Mouse (Mus musculus) adrenal gland, adult 18-20 months (tissue): ENCODE data around the gene Tbxas1. TPM values are rescaled to one million over a fixed set of nuclear protein-coding genes. Genes with fewer than 3 reads are reported as not detected.
A peak's percentile ranks its signal among the peaks of the same experiment; 100 is the strongest.

Experiments
- DNase-seq, 2 experiments: peaks; one replicate each; pipeline ENCODE4 v3.0.0; 2021 to 2022; ENCODE audit warnings: low spot score in 2 of 2
- total RNA-seq, 2 experiments: library from RNA; stranded (reverse); gene quantifications; 1 replicate in 1 of 2; 2 replicates in 1 of 2; pipeline ENCODE4 v1.2.3; 2021

The Tbxas1 gene
- total RNA-seq, 2 experiments from 2014 or later: 6.4 to 6.6 TPM

DNA sequence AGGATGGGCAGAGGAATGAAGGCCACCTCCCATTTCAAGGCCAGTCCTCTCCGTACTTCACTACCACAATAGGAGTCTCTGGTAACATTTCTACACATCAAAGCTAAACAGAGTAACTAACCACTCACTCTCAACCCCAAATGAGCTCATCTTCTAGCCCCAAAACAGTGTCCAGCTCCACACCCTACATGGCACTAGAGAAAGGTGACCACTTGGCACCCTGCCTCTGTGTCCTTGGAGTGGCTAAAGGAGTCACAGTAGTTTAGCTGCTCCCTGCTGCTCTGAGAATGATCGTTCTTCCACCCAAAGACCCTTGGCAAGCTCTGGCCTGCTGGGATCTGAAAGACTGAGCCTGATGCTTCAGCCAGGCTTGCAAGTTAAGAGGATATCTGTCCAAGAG is 109.4 kb downstream of the Tbxas1 start:
- DNase-seq: peak in 1 of 2 experiments; percentile 51

DNA sequence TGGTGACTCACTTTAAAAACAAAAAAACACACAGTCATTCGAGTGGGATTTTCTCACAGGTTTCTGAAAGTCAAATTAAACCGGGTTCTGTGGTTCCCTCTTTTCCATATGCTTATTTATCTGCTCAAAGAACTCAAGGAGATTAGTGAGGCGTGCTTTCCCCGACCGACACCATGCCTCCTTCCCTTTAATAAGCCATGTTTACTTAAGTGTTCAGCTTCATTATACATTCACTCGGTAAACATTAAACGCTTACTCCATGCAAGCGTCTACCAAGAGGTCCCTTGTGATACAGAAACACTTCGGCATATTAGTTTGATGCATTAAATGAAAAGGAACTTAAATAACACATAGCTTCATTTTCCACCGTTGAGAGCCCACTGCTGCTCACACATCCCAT is 111.4 kb downstream of the Tbxas1 start:
- DNase-seq: no peak

DNA sequence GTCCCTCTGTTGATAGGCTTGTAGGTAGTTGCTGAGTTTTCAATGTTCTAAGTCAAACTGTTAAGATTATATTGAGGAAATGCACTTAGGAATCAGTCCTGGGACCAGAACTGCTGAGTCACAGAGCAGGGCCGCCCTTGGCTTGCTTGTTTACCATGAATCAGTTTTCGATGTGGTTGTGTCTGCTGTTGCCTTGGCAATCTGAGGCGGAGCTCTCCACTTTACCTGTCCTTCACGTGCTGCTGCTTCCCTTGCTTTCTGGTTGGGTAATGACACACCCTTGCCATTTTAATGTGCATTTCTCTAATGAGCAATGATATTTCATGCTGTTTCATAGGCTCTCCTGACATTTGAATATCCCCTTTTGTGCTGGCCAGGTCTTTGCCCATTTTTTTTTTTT is 116.8 kb downstream of the Tbxas1 start:
- no peak for DNase-seq

DNA sequence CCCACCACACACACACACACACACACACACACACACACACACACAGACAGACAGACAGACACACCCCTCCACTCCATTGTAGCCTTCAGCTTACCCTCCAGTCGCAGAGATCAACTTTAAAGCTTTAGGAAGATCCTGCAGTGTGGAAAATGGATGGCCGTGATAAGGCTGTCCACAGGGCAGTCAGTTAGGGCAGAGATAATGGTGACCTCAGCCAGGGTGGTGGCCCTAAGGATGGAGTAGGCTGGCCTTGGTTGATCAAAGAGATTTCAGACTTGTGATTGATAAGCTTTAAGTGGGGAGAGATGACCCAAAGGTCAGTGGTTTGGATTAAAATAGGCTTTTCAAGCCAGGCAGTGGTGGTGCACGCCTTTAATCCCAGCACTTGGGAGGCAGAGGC is 120.6 kb downstream of the Tbxas1 start:
- DNase-seq: no peak

DNA sequence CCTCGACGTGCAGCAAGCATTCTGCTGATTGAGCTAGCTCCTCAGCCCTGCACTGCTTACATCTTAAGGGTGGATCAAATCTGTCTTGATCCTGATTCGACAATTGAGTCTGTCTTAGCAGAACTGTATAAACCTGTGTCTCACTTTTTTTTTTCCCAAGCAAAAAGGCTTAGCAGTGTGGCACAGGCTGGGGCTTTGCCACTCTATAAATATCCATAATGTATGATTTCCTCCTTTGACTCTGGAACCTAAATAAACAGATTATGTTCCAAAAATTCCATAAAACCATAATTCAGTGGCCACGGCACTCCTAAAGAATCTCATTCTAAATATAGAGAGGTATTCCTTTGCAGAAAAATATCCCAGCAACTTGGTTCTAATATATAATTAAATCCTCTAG is 122.6 kb downstream of the Tbxas1 start:
- DNase-seq: no peak

DNA sequence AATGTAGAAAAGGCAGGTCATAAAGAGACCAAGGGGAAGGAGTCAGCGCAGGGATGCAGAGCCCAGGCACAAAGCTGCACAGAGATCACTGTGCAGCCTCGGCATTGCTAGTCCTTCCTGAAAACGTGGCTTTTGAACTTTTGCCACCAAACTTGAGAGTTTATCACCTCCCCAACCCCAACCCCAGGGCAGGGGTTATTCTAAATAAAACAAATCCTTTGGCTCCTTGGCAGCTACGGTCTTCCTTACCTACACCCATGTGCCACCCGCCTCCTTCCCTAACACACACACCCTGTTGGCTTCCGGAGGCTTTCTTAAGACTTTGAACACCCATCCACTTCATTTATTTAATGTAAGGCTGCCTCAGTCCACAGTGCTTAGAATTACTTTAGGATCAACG is 127.9 kb downstream of the Tbxas1 start:
- DNase-seq: no peak

DNA sequence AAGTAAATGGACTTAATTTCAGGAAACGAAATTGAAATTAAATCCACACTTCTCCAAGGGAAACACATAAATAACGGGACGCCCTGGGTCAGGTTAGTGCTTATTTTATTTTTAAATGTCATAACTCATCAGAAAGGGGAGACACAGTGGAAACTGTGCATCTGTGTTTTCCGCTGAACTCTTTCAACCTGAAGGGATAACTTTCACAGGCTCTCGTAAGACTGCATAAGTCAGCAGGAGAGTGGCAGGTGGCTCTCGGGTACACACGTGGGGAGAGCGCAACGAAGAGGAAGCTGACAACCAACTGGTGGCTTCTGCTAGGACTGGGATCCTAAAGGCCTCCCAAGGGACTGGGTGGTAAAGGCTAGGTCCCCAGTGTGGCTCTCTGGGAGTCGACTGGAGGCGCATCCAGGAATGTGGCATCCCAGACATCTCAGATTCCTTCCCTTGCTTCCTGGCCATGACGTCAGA is 128.8 kb downstream of the Tbxas1 start:
- no peak for DNase-seq

DNA sequence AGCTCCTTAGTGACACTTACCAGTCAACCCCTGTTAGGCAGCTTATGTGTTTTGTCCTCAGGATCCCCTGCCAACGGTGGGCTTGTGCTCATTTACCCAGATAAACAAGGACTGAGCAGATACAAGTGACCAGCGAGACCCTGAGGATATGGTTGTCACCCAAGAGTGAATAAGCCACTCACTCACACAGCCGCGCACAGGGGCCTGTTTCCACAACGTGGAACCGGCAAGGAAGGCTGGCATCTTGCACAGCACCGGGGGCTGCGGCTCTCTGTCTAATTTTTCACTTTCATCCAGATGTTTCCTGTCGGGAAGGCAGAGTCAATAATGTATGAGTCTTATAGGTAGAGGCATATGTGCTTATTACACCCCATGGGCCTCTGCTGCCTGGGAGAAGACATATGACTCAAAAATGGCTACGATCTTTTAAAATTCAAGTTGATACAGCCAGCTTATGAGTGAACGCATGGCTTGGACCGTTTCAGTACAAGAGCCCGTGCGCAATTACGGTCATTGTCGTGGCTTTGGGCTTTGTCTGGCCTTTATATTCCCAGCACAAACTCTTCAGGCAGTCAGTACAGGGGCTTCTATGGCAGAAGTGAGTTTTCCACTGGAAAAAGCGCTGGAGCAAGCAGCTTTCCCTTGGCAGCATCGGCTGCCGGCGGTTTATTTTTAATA is 130.2 kb downstream of the Tbxas1 start:
- DNase-seq: no peak

DNA sequence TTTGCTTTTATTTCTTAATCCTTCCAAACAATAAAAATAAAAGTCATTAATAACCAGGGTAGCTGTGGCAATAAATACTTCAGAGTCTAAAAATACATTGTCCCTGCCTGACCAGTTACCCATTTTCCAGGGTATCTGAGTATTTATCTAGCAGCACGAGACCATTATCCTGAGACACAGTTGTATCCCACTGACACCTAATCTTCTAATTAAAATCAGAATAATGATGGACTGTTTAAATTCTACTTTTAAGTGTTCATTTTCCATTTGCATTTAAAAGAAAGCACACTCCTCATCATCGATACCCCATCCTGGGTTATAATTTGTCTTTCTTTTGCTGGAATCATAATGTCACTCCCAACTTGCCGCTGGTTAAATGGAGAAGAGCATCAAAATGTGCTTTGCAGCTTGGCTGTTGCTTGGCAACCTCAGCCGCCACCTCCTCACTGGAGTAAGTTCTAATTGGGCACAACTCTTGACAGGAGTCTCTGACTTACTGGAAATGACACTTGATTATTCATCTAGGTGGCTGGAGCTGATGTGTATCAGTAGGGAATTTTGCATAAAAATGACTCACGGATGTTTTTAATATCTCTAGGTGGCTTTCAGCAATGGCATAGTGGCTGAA is 130.9 kb downstream of the Tbxas1 start:
- no peak for DNase-seq

DNA sequence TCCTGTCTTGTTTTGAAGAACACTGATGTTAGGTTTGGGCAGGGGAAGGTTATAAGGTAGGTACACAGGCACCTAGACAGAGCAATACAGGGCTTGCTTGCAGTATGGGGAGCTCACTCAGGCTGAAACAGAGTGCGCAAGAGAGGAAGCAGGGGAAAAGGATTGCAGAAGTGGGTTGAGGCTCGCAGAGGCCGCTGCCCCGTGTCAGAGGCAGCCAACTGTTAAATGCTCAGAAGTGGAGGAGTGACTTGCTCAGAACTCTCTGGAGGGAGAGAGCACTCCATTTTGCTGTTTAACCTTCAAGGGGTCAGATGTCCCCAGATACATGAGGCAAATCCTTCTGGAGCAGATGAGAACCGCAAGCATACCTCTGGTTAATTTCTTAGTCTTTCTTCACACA is 132.0 kb downstream of the Tbxas1 start:
- DNase-seq: no peak

DNA sequence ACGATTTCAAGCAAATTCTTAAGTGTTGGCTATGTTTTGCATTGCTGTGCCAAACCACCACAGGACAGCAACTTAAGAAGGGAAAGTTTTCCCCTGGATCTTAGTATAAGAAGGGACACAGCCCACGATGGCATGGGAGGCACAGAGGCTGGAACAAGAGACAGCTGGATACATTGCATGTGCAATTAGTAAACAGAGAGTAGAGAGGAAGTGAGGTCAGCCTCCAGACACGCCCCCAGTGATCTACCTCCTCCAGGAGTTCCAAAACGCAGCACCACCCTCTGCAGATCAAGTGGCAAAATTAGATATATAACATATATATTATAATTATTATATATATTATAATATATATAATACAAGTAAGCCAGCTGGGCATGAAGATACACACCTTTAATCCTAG is 132.9 kb downstream of the Tbxas1 start:
- no peak for DNase-seq

DNA sequence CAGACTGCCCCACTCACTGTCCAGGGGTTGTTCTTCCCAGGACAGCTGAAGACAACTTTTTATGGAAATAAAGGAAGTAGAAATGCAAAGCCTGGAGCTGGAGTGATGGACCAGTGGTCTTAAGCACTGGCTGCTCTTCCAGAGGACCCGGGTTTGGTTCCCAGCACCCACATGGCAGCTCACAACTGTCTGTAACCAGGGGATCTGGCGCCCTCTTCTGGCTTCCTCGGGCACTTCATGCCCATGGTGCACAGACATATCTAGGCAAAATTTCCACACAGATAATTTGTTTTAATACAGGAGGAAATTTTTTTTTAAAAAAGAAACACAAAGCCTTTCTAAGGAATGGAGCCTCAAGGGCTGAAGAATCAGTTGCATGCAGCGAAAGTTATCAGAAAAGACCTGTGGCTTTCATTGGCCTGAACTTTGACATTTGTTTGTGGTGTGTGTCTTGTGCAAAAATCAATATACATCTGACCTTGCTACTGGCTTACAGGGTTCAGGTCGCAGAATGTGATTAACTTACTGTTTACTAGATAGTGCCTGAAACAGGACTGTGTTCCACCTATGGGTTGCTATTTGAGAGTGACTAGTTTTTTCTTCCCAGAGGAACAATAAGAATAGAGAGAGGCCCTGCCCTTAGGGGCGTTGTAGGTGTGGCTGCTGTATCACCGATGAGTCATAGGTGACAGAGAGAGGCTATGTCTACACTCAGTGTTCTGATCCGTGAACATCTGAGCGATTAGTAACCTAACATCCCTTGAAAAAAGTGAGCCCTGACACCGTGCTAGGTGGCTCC is 138.0 kb downstream of the Tbxas1 start:
- DNase-seq: no peak

DNA sequence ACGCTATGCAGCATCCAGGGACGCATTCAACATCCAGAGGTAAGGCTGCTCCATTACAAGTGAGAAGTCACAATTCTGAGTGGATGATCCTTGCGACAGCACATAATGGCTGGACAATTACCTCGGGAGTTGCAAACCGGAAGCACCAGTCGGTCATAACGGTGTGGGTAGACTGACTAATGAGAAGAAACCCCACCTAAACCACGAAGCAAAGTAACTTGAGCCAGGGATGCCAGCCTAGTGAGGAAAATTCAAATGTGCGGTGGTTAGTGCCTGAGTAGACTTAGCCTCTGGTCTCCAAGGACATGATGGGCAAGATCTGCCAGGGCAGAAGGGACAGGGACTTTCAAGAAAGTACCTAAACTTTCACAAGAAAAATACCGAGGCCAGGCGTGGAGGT is 142.7 kb downstream of the Tbxas1 start:
- no peak for DNase-seq

DNA sequence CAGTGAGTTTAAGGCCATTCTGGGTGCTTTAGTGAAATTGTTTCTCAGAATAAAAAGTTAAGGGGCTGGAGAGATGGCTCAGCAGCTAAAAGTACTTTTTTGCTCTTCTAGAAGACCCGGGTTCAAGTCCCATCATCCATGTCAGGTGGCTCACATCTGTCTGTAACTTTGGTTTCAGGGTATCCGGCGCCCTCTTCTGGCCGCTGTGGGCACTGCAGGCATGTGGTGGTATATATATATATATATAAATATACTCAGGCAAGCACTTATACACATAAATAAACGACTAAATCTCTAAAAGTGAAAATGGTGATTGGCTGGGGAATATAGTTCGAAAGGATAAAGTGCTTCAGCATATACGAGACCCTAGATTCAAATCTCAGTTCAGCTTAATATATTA is 143.6 kb downstream of the Tbxas1 start:
- DNase-seq: no peak

DNA sequence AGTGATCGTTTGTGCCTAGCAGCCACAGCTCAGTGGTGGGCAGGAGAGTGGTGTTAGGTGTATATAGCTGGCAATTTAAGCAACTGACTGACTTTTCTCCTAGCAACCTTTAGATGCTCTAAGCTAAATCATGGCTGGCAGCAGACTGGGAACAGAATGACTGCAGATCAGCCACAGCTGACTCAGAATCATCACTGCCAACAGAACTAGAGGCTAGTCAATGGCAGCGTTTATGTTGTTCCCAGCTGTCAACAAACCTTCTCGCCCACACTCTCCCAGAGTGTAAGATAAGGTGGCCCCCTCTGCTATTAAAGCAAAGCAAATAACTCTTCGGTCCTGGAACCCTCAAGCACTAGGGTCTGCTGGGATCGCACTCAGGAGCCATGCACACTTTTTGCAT is 144.0 kb downstream of the Tbxas1 start:
- DNase-seq: no peak

DNA sequence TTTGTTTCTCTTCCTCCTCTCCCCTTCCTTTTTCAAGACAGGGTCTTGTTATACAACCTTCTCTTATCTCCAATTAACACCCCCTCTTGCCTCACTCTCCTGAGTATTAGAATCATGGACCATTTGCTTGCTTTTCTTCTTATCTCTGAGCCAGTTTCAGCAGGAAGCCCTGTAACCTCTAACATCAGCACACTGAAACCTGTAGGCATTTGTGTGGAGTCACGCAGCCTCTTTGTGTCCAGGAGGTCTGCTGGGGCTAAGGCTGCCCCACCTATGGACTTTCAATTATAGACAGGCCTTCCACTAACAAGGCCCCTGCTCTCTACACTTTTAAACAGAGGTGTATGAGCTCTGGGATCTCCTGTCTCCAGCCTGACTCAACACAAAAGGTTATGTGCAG is 146.7 kb downstream of the Tbxas1 start:
- no peak for DNase-seq

DNA sequence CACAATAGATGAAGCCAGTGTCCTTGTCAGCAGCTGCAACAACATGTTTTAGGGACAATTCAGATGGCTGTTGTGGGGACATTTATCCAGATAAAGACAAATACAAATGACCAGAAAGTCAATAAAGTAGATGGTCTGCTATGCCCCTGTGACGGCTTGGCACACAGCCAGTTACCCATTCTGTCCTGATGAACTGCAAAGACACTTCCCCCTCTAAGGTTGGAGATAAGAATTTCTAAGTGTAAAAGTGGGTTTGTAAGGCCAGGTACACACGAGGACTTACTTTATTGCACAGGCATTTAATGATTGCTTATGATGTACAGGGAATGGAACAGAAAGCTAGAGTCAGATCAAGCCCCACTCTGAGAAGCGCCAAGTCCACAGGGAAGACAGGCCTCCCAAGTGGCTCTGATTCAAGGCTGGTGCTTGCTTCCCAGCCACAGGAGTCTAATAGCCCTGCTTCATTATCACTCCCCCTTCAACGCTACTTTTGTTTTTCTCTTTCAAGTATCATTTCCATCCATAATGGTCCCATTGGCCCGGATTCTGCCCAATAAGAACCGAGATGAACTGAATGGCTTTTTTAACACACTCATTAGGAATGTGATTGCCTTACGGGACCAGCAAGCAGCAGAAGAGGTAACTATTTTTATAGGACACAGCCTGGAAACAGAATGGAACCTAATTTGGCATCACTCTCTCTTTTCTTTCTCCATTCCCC is 147.4 kb downstream of the Tbxas1 start:
- DNase-seq: no peak

DNA sequence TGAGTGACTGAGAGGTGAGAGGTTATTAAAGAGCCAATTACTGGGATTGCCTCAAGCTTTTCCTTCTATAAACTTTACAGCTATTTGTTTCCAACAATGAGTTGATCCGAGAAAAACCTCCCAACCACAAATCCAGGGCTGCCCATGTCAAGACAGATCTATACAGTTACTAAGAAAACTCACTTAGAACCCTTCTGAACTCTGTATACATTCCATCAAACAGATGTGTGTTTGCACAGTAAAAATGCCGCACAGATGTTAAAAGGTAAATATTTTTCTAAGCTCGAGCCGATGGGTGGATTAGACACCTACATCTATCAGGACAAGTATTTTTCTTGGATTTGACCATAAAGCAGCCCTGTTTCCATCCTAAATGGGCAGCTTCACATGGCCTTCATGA is 149.4 kb downstream of the Tbxas1 start:
- no peak for DNase-seq

DNA sequence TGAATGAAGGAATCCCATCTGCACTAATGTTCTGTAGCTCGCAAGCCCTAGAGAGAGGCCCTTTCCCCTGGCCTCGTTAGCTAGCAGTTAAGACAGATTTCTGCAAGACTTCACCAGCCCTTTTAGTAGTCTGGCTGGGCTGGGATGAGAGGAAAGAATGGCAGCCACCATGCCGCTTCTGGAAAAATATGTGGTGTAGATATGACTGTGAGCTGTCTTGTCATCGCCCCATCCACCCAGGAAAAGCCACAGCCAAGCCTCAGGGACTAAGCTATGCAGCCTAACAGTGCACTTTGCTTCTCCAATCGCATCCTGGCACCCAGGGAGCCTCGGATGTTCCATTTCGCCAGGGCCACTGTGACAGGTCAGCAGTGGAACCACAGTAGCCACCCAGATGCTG is 149.8 kb downstream of the Tbxas1 start:
- no peak for DNase-seq

DNA sequence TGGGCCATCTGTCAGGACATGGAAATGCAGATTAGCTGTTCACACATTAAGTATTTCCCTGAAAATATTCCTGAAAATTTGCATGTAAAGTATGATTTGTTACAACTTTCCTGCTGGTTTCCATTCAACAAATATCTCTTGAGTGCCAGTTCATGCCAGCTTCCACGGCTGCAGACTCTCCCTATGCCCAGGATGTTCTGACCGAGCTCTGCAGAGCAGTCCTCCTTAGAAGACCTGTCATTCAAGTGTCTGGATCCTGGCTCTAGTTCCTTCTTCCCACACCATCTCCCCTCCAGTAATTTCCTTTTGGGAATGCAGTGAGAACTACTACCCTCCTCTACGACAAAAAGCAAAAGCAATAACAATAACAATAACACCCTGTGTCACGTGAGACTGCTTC is 155.5 kb downstream of the Tbxas1 start:
- DNase-seq: no peak

DNA sequence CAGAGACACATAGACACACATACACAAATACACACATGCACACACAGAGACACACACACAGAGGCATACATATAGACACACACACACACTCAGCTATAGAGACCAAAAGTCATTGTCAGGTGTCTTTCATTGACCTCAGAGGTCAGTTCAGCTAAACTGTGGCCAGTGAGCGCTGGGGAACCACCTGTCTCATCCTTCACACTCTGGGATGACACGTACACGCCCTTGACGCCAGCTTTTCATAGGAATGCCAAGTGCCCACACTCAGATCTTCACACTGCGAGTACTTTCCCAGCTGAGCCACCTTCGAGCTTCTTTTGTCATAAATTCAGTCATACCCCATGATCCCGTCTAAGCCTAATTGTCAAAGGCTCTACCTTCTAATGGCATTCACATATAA is 158.5 kb downstream of the Tbxas1 start:
- DNase-seq: no peak

DNA sequence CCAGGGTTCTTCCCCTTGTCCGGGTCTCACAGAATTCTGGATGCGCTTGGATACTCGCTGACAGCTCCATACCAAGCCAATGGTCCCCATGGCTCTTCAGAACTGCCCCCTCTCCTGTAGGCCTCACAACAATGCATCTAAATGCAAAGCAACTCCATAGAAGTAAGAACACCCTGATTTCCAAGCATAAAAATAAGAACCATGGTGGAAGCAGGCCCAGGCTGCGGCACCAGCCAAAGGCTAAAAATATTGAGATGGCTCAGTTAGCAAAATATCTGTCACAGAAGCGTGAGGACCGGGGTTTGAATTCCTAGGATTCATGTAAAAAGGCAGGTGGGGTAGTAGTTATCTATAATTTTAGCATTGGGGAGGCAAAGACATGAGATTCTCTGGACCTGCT is 159.8 kb downstream of the Tbxas1 start:
- no peak for DNase-seq
